Mouse (Mus musculus) urinary bladder, postnatal 25 days (tissue): ENCODE measurements at regions not wholly inside any gene's neighbourhood (a gene's known extent, or its start where the extent isn't known, plus 50 kb on each side); places are given as distances from the start of the nearest gene placed in this dataset.

Experiments used
- DNase-seq: peaks from one replicate; pipeline ENCODE4 v3.0.0; 2022; ENCODE audit warnings: low spot score

GRCm38 (mm10) chr3:21403551-21403950 lies 672.9 kb upstream of the Tbl1xr1 start:
- DNase-seq = no peak

- DNase-seq = no peak
Measured at GRCm38 (mm10) chr3:21404058-21404457, 672.4 kb upstream of the Tbl1xr1 start.

- no peak for DNase-seq
Measured at GRCm38 (mm10) chr3:21407077-21407476, 669.4 kb upstream of the Tbl1xr1 start.

GRCm38 (mm10) chr3:21412010-21412409 lies 664.4 kb upstream of the Tbl1xr1 start:
- no peak for DNase-seq

GRCm38 (mm10) chr3:21423139-21423538 lies 653.3 kb upstream of the Tbl1xr1 start:
- DNase-seq = no peak

DNA sequence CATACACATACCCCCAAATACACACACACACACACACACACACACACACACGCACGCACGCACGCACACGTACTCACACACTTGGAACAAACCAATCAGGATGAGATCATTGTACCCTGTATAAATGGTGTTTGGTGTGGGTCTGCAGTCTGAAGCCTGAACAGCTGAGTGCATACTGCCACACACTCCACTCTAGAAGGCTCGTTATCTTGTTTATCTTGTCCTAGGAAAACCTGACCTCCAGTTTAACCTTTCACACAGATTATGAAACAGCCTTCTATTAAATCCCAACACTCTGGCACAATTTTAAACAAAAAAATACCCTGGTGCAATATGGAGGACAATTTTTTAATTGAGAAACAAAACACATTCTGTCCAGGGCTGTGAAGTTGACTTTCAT lies 649.9 kb upstream of the Tbl1xr1 start:
- no peak for DNase-seq

DNA sequence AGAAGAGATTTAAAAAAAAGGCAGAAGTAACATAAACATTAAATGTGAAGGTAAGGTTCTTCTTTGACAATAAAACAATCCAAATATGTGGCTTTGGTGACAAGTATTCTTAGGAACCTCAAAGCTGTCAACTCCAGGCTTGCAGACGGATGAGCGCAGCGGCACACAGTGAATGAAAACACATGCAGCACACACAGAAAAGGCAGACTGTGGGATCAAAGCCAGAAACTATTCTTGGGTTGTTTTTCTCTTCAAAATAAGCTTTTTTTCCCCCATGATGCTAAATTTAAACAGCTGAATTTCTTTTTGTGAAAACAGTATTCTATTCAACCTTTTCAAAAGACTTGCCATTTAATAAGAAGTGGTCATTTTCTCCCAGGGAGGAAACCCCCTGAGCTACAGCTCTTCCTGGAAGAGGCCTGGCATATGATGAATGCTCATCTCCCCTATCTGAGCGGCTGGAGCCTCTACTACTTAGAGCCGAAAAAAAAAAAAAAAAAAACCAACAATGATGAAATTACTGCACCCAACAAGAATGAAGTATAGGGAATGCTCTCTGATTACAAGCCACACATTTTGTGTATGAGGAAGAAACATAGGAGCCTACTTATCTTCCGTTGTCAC lies 648.9 kb upstream of the Tbl1xr1 start:
- no peak for DNase-seq

DNA sequence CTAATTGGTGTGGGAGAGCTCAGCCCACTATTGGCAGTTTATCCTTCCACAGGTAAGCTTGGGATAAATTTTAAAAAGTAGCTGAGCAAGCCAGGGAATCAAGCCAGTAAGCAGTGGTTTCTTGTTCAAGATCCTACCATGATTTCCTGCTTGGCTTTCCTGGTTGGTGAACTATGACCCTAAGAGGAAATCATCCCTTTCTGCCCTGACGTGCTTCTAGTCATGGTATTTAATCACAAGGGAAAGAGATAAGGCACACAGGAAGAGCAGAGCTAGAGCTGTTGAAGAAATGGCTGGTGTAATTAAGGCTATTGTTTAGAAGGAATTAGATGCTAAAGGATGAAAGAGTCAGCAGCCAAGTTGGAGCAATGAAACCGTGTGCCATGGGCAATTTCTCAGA lies 648.3 kb upstream of the Tbl1xr1 start:
- DNase-seq = no peak

DNA sequence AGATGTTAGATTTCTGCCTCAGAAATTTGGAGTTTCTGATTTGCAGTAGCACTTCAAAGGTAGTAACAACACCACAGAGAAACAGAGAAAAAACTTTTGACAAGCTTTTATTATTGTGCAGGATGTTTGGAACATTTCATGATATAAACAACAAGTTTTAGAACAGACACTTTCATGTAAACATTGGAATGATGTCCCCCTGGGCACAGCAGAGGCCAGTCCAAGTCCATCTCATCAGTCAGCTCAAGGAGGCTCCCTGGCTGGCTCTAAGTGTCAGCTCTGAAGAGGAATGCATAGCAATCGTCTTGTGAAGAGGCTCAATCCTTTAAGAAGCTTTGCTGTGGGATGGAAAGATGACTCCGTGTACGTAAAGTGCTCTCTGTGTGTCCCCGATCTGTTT lies 612.2 kb upstream of the Tbl1xr1 start:
- no peak for DNase-seq

- no peak for DNase-seq
Measured at GRCm38 (mm10) chr3:21466113-21466645, 610.3 kb upstream of the Tbl1xr1 start.

DNA sequence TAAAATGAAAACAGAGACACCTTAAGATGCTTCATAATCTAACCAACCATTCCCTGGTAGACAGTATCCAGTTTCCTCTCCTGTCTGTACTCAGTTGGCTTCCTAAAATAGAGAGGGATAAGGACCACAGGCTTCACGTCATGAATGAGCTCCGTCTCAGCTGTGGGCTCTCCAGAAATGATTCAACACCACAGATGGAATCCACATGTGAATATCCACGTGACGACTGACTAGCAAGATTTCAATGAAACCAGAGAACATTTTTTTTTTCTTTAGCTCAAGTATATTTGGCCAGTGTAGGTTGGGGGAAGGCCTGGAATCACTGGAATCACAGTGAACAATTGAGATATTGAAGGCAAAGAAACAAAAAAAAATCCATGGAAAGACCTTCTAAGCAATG lies 599.1 kb upstream of the Tbl1xr1 start:
- no peak for DNase-seq

GRCm38 (mm10) chr3:21479021-21479795 lies 597.2 kb upstream of the Tbl1xr1 start:
- DNase-seq = peak; percentile 17

DNA sequence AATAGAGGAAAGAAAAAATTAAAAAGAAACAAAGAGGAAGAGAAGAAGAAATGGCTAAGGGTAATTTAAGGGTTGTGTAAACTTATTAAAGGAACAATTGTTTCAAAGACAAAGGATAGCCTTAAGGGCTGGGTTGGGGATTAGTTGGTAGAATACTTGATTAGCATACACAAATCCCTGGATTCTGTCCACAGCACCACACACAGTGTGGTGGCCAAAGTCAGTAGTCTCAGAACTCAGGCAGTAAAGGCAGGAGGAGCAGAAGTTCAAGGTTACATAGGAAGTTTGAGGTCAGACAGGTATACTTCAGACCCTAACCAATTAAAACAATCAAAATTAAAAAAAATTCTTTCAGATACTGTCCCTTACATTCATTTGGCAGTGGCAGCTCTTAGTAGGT lies 596.6 kb upstream of the Tbl1xr1 start:
- DNase-seq = no peak

- no peak for DNase-seq
Measured at GRCm38 (mm10) chr3:21484052-21484451, 592.4 kb upstream of the Tbl1xr1 start.

GRCm38 (mm10) chr3:21485454-21485853 lies 591.0 kb upstream of the Tbl1xr1 start:
- DNase-seq = no peak

DNA sequence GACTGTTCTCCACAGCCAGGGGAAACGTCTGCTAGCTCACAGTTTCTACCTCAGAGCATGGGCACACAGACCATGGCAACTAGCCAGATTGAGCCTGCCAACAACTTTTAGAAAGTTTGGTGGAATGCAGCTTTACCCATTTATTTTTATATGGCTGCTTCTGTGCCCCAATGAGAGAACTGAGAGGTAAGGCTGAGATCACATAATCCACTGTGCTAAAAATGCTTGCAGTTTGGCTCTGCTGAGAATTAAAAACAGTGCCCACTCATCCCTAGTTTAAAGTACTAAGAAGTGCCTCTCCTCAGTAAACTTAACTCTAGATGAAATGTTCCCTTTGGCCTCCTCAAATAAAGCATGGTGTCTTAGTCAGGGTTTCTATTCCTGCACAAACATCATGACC lies 586.9 kb upstream of the Tbl1xr1 start:
- no peak for DNase-seq

- DNase-seq = no peak
Measured at GRCm38 (mm10) chr3:21492413-21492812, 584.0 kb upstream of the Tbl1xr1 start.

- DNase-seq = no peak
Measured at GRCm38 (mm10) chr3:21493384-21493783, 583.1 kb upstream of the Tbl1xr1 start.

DNA sequence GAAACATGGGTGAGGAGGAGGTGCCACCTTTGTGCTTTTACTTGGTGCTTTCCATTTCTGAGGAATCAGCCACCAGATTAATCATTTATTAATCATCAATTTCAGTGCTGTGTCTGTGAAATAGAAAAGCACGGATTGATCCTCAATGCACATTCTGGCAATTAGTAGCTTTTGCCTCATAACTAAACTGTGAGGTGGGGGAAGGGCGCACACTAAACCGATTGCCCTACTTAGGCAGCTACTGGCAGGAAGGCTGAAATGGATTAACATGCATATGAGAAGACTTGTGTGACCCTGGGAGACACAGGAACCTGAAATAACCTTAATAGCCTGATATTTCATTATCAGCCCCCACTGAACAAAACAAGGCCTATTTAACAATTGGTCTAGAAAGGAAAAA lies 581.5 kb upstream of the Tbl1xr1 start:
- DNase-seq = no peak

DNA sequence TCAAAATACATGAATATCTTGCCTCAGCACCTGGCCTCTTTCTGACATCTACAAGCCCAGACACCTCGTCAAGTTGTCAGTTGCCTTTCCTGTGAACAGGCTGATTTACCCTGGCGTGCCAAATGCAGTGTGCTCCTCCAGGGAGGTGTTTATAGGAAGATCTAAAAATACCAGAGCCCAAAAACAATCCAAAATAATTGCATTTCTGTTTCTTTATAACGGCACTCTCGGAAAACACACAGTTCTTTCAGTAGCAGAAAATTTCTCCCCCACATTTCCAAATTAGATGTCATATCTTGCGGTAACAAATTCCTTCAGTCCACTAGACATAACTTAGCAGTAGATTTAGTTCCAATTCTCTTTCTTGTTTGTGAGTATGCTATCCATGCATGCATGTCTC lies 580.8 kb upstream of the Tbl1xr1 start:
- no peak for DNase-seq

DNA sequence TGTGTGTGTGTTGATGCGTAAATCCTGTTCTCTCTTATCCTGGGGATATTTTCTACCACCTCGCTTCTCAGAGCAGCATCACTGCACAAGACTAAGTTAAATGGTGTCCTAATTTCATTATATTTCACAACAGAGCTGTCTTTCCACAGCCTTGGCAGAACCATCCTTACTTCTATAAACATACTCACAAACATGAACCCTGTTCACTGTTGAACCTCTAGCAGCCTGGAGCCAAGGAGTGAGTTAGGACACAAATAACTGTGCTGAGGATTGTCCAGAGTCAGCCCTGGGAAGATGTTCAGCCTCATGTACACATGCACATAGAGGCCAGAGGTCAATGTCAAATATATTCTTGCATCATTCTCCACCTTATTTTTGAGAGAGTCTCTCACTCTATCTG lies 580.3 kb upstream of the Tbl1xr1 start:
- no peak for DNase-seq

DNA sequence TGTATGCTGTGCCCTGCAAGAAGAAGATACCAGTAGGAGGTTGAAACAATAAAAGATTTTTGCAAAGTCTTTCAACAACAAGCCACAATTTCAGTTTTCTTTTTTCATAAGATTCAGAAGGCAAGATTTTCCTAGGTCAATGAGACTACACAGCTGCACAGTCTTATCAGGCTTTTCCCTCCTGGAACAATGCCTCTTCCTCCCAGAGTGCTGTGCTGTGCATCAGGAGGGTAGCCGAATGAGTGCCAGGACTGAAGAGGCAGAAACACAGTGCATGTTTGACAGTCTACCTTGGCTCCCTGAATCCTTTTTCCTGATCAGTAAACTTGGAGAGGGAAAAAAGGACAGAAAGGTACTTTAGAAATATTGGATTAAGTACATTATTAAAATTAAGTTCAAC lies 579.4 kb upstream of the Tbl1xr1 start:
- DNase-seq = no peak

- DNase-seq = no peak
Measured at GRCm38 (mm10) chr3:21507655-21508054, 568.8 kb upstream of the Tbl1xr1 start.

DNA sequence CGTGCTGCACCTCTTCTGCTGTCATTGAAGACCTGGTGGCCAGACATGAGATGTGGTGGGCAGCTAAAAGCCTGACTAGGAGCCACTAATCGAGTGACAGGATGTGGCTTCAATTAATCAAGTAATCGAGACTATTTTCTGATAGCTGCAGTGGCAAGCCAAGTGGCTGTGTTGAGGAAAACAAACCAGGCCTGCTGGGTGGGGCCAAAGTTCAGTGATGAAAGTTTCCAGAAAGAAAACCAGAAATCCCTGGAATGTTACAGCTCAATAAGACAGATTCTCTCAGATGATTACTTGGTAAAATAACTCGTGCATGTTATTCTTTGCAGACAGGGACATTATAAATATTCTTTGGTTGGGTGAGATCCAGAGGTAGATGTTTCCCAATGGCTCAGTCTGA lies 564.4 kb upstream of the Tbl1xr1 start:
- no peak for DNase-seq
